Mouse (Mus musculus): ENCODE results near the gene Nip7. TPM values are rescaled to one million over a fixed set of nuclear protein-coding genes. Genes with fewer than 3 reads are reported as not detected.
"Not testable (repeated sequence)": the region's sequence is repeated elsewhere in the genome, so short reads cannot be mapped to it uniquely, and the experiment has no call there.

Nip7 gene
- 70.2 and 71.1 TPM in 2 replicates for polyA plus RNA-seq (2015; fragmentation: Nextera tagmentation; extraction: Ambion mirVana)

DNA sequence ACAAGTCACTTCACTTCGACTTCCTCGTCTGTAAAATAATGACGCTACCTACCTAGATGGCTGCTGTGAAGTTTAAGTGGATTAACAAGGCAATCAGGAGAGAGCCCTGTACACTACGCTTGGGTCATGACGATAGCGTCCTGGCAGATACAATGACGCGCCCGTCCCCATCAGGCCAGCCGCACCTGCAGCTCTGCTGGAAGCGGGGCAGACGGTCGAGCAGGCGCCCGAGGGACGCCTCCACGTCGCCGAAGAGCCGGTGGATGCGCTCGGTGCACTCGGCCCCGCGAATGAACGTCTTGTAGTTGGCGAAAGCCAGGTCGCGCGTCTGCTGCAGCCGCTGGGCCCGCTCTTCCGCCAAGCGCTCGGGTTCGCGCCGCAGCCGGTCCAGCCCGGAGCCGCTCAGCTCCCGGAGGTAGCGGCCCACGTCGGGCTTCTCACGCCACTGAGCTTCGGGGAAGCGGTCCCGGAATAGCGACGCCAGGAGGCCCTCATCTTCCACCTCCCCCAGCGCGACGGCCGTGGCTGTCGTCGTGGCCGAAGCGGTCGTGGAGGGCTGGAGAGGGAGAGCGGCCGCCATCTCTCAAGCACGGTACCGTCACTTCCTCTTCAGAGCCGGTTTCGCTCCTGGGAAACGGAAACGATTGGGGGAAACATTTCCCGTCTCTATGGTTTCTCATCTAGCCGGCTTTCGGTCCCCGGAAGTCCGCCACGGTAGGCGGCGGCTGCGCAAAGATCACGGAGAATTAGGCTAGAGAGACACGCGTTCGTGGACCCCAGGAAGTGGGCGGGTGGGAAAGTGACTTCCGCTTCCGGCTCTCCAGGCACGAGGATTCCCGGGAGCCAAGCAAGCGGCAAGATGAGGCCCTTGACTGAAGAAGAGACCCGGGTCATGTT is at the start of gene Nip7, which contains the start of gene Cog8:
Nip7 (plus strand) TSS at position 802 of the 897 bp plus-strand sequence.
Cog8 (minus strand) TSS at position 614 of the 897 bp plus-strand sequence.
- ATAC-seq (replicated peaks): peak; percentile 96
- peak within 1 kb of the TSS; percentile 76 for H3K9ac ChIP-seq

GRCm38 (mm10) chr8:107007795-107008194 is 48.9 kb upstream of the Nip7 start:
- H3K36me3 ChIP-seq (replicated peaks): 0 out of 2 replicates have a peak, but pooled peaks cover 8% of the 10 kb centered on the region
- no peak overlapping the region for H3K4me2 ChIP-seq
- no peaks in the 10 kb centered on the region for H3K27me3 ChIP-seq (replicated peaks)
- ATAC-seq (replicated peaks): no peak
- H3K9me3 ChIP-seq: no peaks in the 10 kb centered on the region
- H3K4me1 ChIP-seq: no peaks in the 10 kb centered on the region
- H3K4me3 ChIP-seq: no peak overlapping the region
- no peak overlapping the region for H3K9ac ChIP-seq
- 95% methylated on average over 3 of the region's 3 CpGs for WGBS
- H3K27ac ChIP-seq: no peak overlapping the region

More for the DNA sequence above, at the start of gene Nip7, which contains the start of gene Cog8:
- Histone ChIP-seq H3K36me3 (replicated peaks) (peaks cover 28% of the 10 kb centered on the region), H3K4me1 (peaks cover 25% of the 10 kb centered on the region), H3K9me3 (no peaks in the 10 kb centered on the region), H3K27me3 (replicated peaks) (no peaks in the 10 kb centered on the region), H3K4me3 (peak within 1 kb of the TSS; percentile 94), H3K4me2 (peak within 1 kb of the TSS; percentile 82), H3K27ac (peak within 1 kb of the TSS; percentile 81)
- under 1% methylated on average over 88 of the region's 88 CpGs for WGBS

- Histone ChIP-seq H3K4me2 (no peak overlapping the region), H3K4me3 (no peak overlapping the region), H3K9me3 (no peaks in the 10 kb centered on the region), H3K36me3 (replicated peaks) (0 out of 2 replicates have a peak, but pooled peaks cover 8% of the 10 kb centered on the region), H3K27me3 (replicated peaks) (no peaks in the 10 kb centered on the region), H3K4me1 (no peaks in the 10 kb centered on the region), H3K9ac (no peak overlapping the region), H3K27ac (no peak overlapping the region)
- ATAC-seq (replicated peaks): no peak
- 78% methylated on average over 2 of the region's 2 CpGs for WGBS
Observed at GRCm38 (mm10) chr8:107012666-107013065, 44.0 kb upstream of the Nip7 start.

DNA sequence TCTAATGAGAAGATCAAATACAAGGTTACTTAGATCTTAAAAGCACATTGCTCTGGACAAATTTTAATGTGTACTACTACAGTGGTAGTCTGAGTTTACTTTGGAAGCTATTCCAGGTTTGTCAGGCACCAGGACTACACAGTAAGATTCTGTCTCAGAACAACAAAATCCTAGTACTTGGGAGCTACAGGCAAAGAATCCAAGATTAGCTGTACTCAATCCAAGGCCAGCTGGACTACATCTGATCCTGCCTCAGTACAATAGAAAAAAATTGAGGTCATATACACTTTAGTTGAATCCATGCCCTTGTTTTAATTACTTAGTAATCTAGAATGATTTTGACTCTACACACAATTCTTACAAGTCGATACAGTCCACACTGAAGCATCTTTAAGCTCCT is 41.8 kb upstream of the Nip7 start:
- Histone ChIP-seq H3K27ac (no peak overlapping the region), H3K9me3 (no peaks in the 10 kb centered on the region), H3K4me1 (no peaks in the 10 kb centered on the region), H3K36me3 (replicated peaks) (0 out of 2 replicates have a peak, but pooled peaks cover 8% of the 10 kb centered on the region), H3K27me3 (replicated peaks) (no peaks in the 10 kb centered on the region), H3K4me2 (no peak overlapping the region), H3K4me3 (no peak overlapping the region), H3K9ac (no peak overlapping the region)
- WGBS: 95% methylated on average over 1 of the region's 1 CpGs
- ATAC-seq (replicated peaks): no peak

GRCm38 (mm10) chr8:107023479-107023878 is 33.2 kb upstream of the Nip7 start:
- Histone ChIP-seq H3K36me3 (replicated peaks) (no peaks in the 10 kb centered on the region), H3K9me3 (no peaks in the 10 kb centered on the region), H3K27ac (no peak overlapping the region), H3K9ac (no peak overlapping the region), H3K4me3 (no peak overlapping the region), H3K4me2 (no peak overlapping the region), H3K4me1 (no peaks in the 10 kb centered on the region), H3K27me3 (replicated peaks) (no peaks in the 10 kb centered on the region)
- ATAC-seq (replicated peaks): no peak
- 95% methylated on average over 8 of the region's 8 CpGs for WGBS

GRCm38 (mm10) chr8:107029310-107029709 is 27.4 kb upstream of the Nip7 start:
- Histone ChIP-seq H3K9me3 (no peaks in the 10 kb centered on the region), H3K27ac (no peak overlapping the region), H3K4me1 (peaks cover 21% of the 10 kb centered on the region), H3K9ac (no peak overlapping the region), H3K27me3 (replicated peaks) (no peaks in the 10 kb centered on the region), H3K4me3 (no peak overlapping the region), H3K4me2 (no peak overlapping the region), H3K36me3 (replicated peaks) (no peaks in the 10 kb centered on the region)
- 89% methylated on average over 3 of the region's 3 CpGs for WGBS
- ATAC-seq (replicated peaks): no peak

DNA sequence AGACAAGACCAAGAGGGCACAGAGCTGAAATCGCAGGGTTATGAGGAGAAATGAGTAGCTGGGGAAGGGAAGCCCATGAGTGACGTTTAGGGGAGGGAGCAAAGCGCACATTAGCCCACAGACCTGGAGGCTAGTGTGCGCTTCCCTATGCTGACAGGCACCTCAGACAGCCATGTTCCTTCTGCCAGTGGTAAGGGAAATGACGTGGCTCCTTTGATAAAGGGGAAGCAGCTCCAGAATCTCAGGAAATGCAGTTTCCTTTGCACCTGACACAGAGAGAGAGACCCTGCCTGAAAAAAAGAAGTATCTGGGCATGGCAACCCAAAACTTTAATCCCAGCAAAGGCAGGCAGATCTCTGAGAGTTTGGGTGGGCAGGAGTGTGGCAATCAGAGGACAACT is 26.6 kb upstream of the Nip7 start:
- H3K4me2 ChIP-seq: no peak overlapping the region
- H3K27ac ChIP-seq: no peak overlapping the region
- no peak for ATAC-seq (replicated peaks)
- no peak overlapping the region for H3K4me3 ChIP-seq
- WGBS: 81% methylated on average over 5 of the region's 5 CpGs
- H3K27me3 ChIP-seq (replicated peaks): no peaks in the 10 kb centered on the region
- no peak overlapping the region for H3K9ac ChIP-seq
- no peaks in the 10 kb centered on the region for H3K9me3 ChIP-seq
- no peaks in the 10 kb centered on the region for H3K36me3 ChIP-seq (replicated peaks)
- H3K4me1 ChIP-seq: peaks cover 24% of the 10 kb centered on the region

GRCm38 (mm10) chr8:107030650-107031576 is 25.8 kb upstream of the Nip7 start, which contains the start of gene Vps4a:
TSS of gene Vps4a (plus strand) at chr8:107031222.
- Histone ChIP-seq H3K36me3 (replicated peaks) (no peaks in the 10 kb centered on the region), H3K4me2 (peak within 1 kb of the TSS; percentile 65), H3K9ac (peak within 1 kb of the TSS; percentile 92), H3K4me3 (peak within 1 kb of the TSS; percentile 68), H3K27me3 (replicated peaks) (no peaks in the 10 kb centered on the region), H3K27ac (peak within 1 kb of the TSS; percentile 72), H3K9me3 (no peaks in the 10 kb centered on the region), H3K4me1 (peaks cover 24% of the 10 kb centered on the region)
- peak; percentile 95 for ATAC-seq (replicated peaks)
- 4% methylated on average over 63 of the region's 66 CpGs for WGBS

- Histone ChIP-seq H3K4me3 (peak overlapping the region; percentile 68), H3K9me3 (no peaks in the 10 kb centered on the region), H3K27ac (peak overlapping the region; percentile 72), H3K4me2 (peak overlapping the region; percentile 65), H3K9ac (peak overlapping the region; percentile 92), H3K36me3 (replicated peaks) (0 out of 2 replicates have a peak, but pooled peaks cover 1% of the 10 kb centered on the region), H3K27me3 (replicated peaks) (no peaks in the 10 kb centered on the region), H3K4me1 (peaks cover 24% of the 10 kb centered on the region)
- no peak; the same call in 1 of the 2 replicates for ATAC-seq (replicated peaks)
- WGBS: under 1% methylated on average over 36 of the region's 40 CpGs
Observed at GRCm38 (mm10) chr8:107031577-107032090, 25.0 kb upstream of the Nip7 start.

DNA sequence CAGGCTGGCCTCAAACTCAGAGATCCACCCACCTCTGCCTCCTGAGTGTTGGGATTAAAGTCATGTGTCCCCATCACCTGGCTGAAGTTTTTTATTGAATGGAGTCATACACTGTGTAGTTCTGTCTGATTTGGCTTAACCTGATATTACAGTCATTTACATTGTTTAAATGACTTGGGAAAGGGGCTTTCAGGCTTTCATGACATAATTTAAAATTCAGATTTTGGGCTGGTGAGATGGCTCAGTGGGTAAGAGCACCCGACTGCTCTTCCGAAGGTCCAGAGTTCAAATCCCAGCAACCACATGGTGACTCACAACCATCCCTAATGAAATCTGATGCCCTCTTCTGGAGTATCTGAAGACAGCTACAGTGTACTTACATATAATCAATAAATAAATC is 23.1 kb upstream of the Nip7 start:
- H3K27me3 ChIP-seq (replicated peaks); H3K4me2 ChIP-seq; H3K4me3 ChIP-seq; H3K27ac ChIP-seq; H3K9me3 ChIP-seq; H3K9ac ChIP-seq; ATAC-seq (replicated peaks): not testable (repeated sequence)
- H3K4me1 ChIP-seq: peaks cover 24% of the 10 kb centered on the region
- 89% methylated on average over 2 of the region's 2 CpGs for WGBS
- H3K36me3 ChIP-seq (replicated peaks): peaks cover 11% of the 10 kb centered on the region

GRCm38 (mm10) chr8:107035641-107036040 is 21.0 kb upstream of the Nip7 start:
- Histone ChIP-seq H3K9ac (no peak overlapping the region), H3K4me3 (no peak overlapping the region), H3K27ac (no peak overlapping the region), H3K4me2 (no peak overlapping the region), H3K27me3 (replicated peaks) (no peaks in the 10 kb centered on the region), H3K9me3 (no peaks in the 10 kb centered on the region), H3K36me3 (replicated peaks) (peaks cover 28% of the 10 kb centered on the region), H3K4me1 (peaks cover 24% of the 10 kb centered on the region)
- WGBS: 91% methylated on average over 3 of the region's 3 CpGs
- ATAC-seq (replicated peaks): no peak

GRCm38 (mm10) chr8:107036626-107037025 is 20.1 kb upstream of the Nip7 start:
- 82% methylated on average over 8 of the region's 8 CpGs for WGBS
- H3K36me3 ChIP-seq (replicated peaks): peaks cover 35% of the 10 kb centered on the region
- ATAC-seq (replicated peaks): no peak

More at GRCm38 (mm10) chr8:107036626-107037025, 20.1 kb upstream of the Nip7 start:
- Histone ChIP-seq H3K9ac (no peak overlapping the region), H3K4me2 (no peak overlapping the region), H3K27me3 (replicated peaks) (no peaks in the 10 kb centered on the region), H3K4me3 (no peak overlapping the region), H3K4me1 (peaks cover 24% of the 10 kb centered on the region), H3K9me3 (no peaks in the 10 kb centered on the region), H3K27ac (no peak overlapping the region)

All from midbrain, embryonic 15.5 days (tissue).